Mouse (Mus musculus) midbrain, embryonic 13.5 days (tissue): ENCODE results near the gene Ccdc183. TPM values are rescaled to one million over a fixed set of nuclear protein-coding genes. Genes with fewer than 3 reads are reported as not detected.

Experiments used
- ATAC-seq: fragments of 200-750 bp; cut with Nextera tagmentation; 2 replicates; pipeline ENCODE4 v1.8.0; 2017; ENCODE audit warnings: mild to moderate bottlenecking, moderate TSS enrichment, moderate library complexity
- H3K27ac ChIP-seq: fragments of 300-500 bp; sonication (generic); 2 replicates; pipeline ENCODE4 v1.5.1; 2015; ENCODE audit warnings: inconsistent platforms, mild to moderate bottlenecking, moderate library complexity
- H3K27me3 ChIP-seq: fragments of 300-500 bp; sonication (generic); 2 replicates; pipeline ENCODE4 v1.6.1; 2015; ENCODE audit warnings: mild to moderate bottlenecking, inconsistent platforms
- H3K36me3 ChIP-seq: fragments of 300-500 bp; sonication (generic); 2 replicates; pipeline ENCODE4 v1.6.1; 2015; ENCODE audit warnings: mild to moderate bottlenecking, inconsistent platforms
- H3K4me1 ChIP-seq: fragments of 300-500 bp; sonication (generic); replicated peaks from 2 replicates; pipeline ENCODE4 v1.6.1; 2015; ENCODE audit warnings: inconsistent platforms
- H3K4me2 ChIP-seq: fragments of 300-500 bp; sonication (generic); replicated peaks from 2 replicates; pipeline ENCODE4 v1.6.1; 2015; ENCODE audit warnings: moderate library complexity, mild to moderate bottlenecking, inconsistent platforms
- H3K4me3 ChIP-seq: fragments of 300-500 bp; sonication (generic); replicated peaks from 2 replicates; pipeline ENCODE4 v1.5.1; 2015; ENCODE audit warnings: mild to moderate bottlenecking, inconsistent platforms
- H3K9ac ChIP-seq: fragments of 300-500 bp; sonication (generic); replicated peaks from 2 replicates; pipeline ENCODE4 v1.6.1; 2015; ENCODE audit warnings: mild to moderate bottlenecking, inconsistent platforms
- H3K9me3 ChIP-seq: fragments of 300-500 bp; sonication (generic); 2 replicates; pipeline ENCODE4 v1.6.1; 2016; ENCODE audit warnings: mild to moderate bottlenecking, inconsistent platforms
- WGBS: fragments of 180-500 bp; shearing (Covaris S2); methylation state at CpG from one replicate; pipeline ENCODE4 v1.1.7; 2015; 5-methylcytosine and 5-hydroxymethylcytosine counted together
- polyA plus RNA-seq: library from polyadenylated mRNA; unstranded; fragments of >200 nt; fragmentation: Nextera tagmentation; extraction: Ambion mirVana; gene quantifications from 2 replicates; pipeline ENCODE4 v1.2.1, GENCODE M21; 2015

The Ccdc183 gene
- polyA plus RNA-seq, 1 experiment from 2014 or later: 0.47 TPM

GRCm38 (mm10) chr2:25633616-25634015, 16.1 kb upstream of the Ccdc183 start:
- Histone ChIP-seq H3K4me3 (no peak overlapping the region), H3K9me3 (no peaks in the 10 kb centered on the region), H3K27me3 (no peaks in the 10 kb centered on the region), H3K4me1 (no peaks in the 10 kb centered on the region), H3K36me3 (no peaks in the 10 kb centered on the region), H3K9ac (no peak overlapping the region), H3K4me2 (no peak overlapping the region), H3K27ac (no peak overlapping the region)
- WGBS: 77% methylated on average over 3 of the region's 3 CpGs
- no peak for ATAC-seq

GRCm38 (mm10) chr2:25628738-25629137, 11.3 kb upstream of the Ccdc183 start:
- H3K4me2 ChIP-seq: no peak overlapping the region
- no peak overlapping the region for H3K27ac ChIP-seq
- no peak overlapping the region for H3K9ac ChIP-seq
- peaks cover 8% of the 10 kb centered on the region; the same call in 1 of the 2 replicates for H3K27me3 ChIP-seq
- no peaks in the 10 kb centered on the region for H3K9me3 ChIP-seq
- no peak for ATAC-seq
- WGBS: 55% methylated on average over 4 of the region's 4 CpGs
- H3K4me1 ChIP-seq: no peaks in the 10 kb centered on the region
- H3K4me3 ChIP-seq: no peak overlapping the region
- H3K36me3 ChIP-seq: no peaks in the 10 kb centered on the region

- Histone ChIP-seq H3K36me3 (no peaks in the 10 kb centered on the region), H3K4me2 (no peak within 1 kb of the TSS), H3K27ac (no peak within 1 kb of the TSS), H3K9me3 (no peaks in the 10 kb centered on the region), H3K4me3 (no peak within 1 kb of the TSS), H3K27me3 (peaks cover 8% of the 10 kb centered on the region; the same call in 1 of the 2 replicates), H3K9ac (no peak within 1 kb of the TSS), H3K4me1 (no peaks in the 10 kb centered on the region)
- ATAC-seq: no peak
- WGBS: 86% methylated on average over 6 of the region's 6 CpGs
Measured at GRCm38 (mm10) chr2:25627811-25628210, 10.3 kb upstream of the Ccdc183 start, which contains the start of gene Fcna. Gene Fcna (minus strand): TSS chr2:25628030.

- Histone ChIP-seq H3K27ac (no peak overlapping the region), H3K4me2 (no peak overlapping the region), H3K4me3 (no peak overlapping the region), H3K9me3 (no peaks in the 10 kb centered on the region), H3K9ac (no peak overlapping the region; the same call in 1 of the 2 replicates), H3K4me1 (peaks cover 10% of the 10 kb centered on the region), H3K36me3 (no peaks in the 10 kb centered on the region), H3K27me3 (peaks cover 8% of the 10 kb centered on the region; the same call in 1 of the 2 replicates)
- no peak for ATAC-seq
- WGBS: 86% methylated on average over 5 of the region's 5 CpGs
Measured at GRCm38 (mm10) chr2:25625986-25626385, 8.5 kb upstream of the Ccdc183 start.

GRCm38 (mm10) chr2:25621229-25622200, 4.0 kb upstream of the Ccdc183 start, which contains the start of gene Tmem141:
Gene Tmem141 (minus strand): TSS chr2:25622005.
- Histone ChIP-seq H3K36me3 (no peaks in the 10 kb centered on the region), H3K4me3 (peak within 1 kb of the TSS; percentile 51), H3K9me3 (no peaks in the 10 kb centered on the region), H3K9ac (peak within 1 kb of the TSS; percentile 69), H3K4me2 (peak within 1 kb of the TSS; percentile 74), H3K27me3 (peaks cover 30% of the 10 kb centered on the region), H3K27ac (peak within 1 kb of the TSS; percentile 56), H3K4me1 (peaks cover 12% of the 10 kb centered on the region)
- ATAC-seq: peak; percentile 94
- WGBS: 6% methylated on average over 34 of the region's 34 CpGs

- Histone ChIP-seq H3K36me3 (no peaks in the 10 kb centered on the region), H3K4me3 (no peak overlapping the region), H3K27me3 (peaks cover 33% of the 10 kb centered on the region), H3K9ac (no peak overlapping the region; the same call in 1 of the 2 replicates), H3K9me3 (no peaks in the 10 kb centered on the region), H3K4me2 (peak overlapping the region; percentile 74), H3K4me1 (peaks cover 18% of the 10 kb centered on the region), H3K27ac (no peak overlapping the region)
- WGBS: 92% methylated on average over 4 of the region's 4 CpGs
- ATAC-seq: no peak
Measured at GRCm38 (mm10) chr2:25620852-25621228, 3.4 kb upstream of the Ccdc183 start.

- H3K27me3 ChIP-seq: peaks cover 38% of the 10 kb centered on the region
- ATAC-seq: no peak
- H3K4me3 ChIP-seq: no peak overlapping the region
- H3K9ac ChIP-seq: no peak overlapping the region
- H3K4me1 ChIP-seq: peaks cover 18% of the 10 kb centered on the region
- H3K9me3 ChIP-seq: no peaks in the 10 kb centered on the region
- WGBS: 81% methylated on average over 6 of the region's 6 CpGs
- no peaks in the 10 kb centered on the region for H3K36me3 ChIP-seq
- no peak overlapping the region for H3K27ac ChIP-seq
- H3K4me2 ChIP-seq: no peak overlapping the region
Measured at GRCm38 (mm10) chr2:25620386-25620785, 2.9 kb upstream of the Ccdc183 start.

GRCm38 (mm10) chr2:25616398-25616797, 1.1 kb downstream of the Ccdc183 start:
- H3K4me2 ChIP-seq: no peak overlapping the region
- H3K4me1 ChIP-seq: peaks cover 12% of the 10 kb centered on the region
- no peaks in the 10 kb centered on the region for H3K9me3 ChIP-seq
- H3K27ac ChIP-seq: no peak overlapping the region
- H3K36me3 ChIP-seq: no peaks in the 10 kb centered on the region
- ATAC-seq: no peak
- WGBS: 23% methylated on average over 22 of the region's 22 CpGs
- H3K4me3 ChIP-seq: no peak overlapping the region
- H3K9ac ChIP-seq: no peak overlapping the region
- H3K27me3 ChIP-seq: peaks cover 44% of the 10 kb centered on the region

GRCm38 (mm10) chr2:25608671-25609070, 8.8 kb downstream of the Ccdc183 start:
- peak; percentile 43 for ATAC-seq
- H3K27ac ChIP-seq: peak overlapping the region; percentile 91; the same call in 1 of the 2 replicates
- H3K9me3 ChIP-seq: no peaks in the 10 kb centered on the region
- peak overlapping the region; percentile 71 for H3K4me2 ChIP-seq
- peak overlapping the region; percentile 81 for H3K4me3 ChIP-seq
- H3K4me1 ChIP-seq: peaks cover 23% of the 10 kb centered on the region
- peak overlapping the region; percentile 53 for H3K9ac ChIP-seq
- peaks cover 7% of the 10 kb centered on the region for H3K27me3 ChIP-seq
- WGBS: 73% methylated on average over 10 of the region's 10 CpGs
- H3K36me3 ChIP-seq: no peaks in the 10 kb centered on the region

GRCm38 (mm10) chr2:25607761-25608622, 9.5 kb downstream of the Ccdc183 start, which contains the start of gene Rabl6:
Gene Rabl6 (minus strand): TSS chr2:25608521.
- Histone ChIP-seq H3K27ac (peak within 1 kb of the TSS; percentile 91), H3K9ac (peak within 1 kb of the TSS; percentile 91), H3K4me3 (peak within 1 kb of the TSS; percentile 81), H3K36me3 (peaks cover 5% of the 10 kb centered on the region), H3K4me2 (peak within 1 kb of the TSS; percentile 71), H3K27me3 (peaks cover 7% of the 10 kb centered on the region), H3K4me1 (peaks cover 23% of the 10 kb centered on the region), H3K9me3 (no peaks in the 10 kb centered on the region)
- peak; percentile 92 for ATAC-seq
- under 1% methylated on average over 80 of the region's 80 CpGs for WGBS

- peaks cover 59% of the 10 kb centered on the region for H3K36me3 ChIP-seq
- H3K4me1 ChIP-seq: peaks cover 16% of the 10 kb centered on the region
- H3K27me3 ChIP-seq: no peaks in the 10 kb centered on the region
- H3K4me2 ChIP-seq: no peak overlapping the region
- H3K4me3 ChIP-seq: no peak overlapping the region
- no peaks in the 10 kb centered on the region for H3K9me3 ChIP-seq
- H3K9ac ChIP-seq: no peak overlapping the region
- WGBS: 97% methylated on average over 5 of the region's 5 CpGs
- H3K27ac ChIP-seq: no peak overlapping the region
- ATAC-seq: no peak
Measured at GRCm38 (mm10) chr2:25602526-25602925, 15.0 kb downstream of the Ccdc183 start.
